Mouse (Mus musculus): ENCODE data around the gene 5330417C22Rik. TPM values are rescaled to one million over a fixed set of nuclear protein-coding genes. Genes with fewer than 3 reads are reported as not detected.

5330417C22Rik gene
- polyA plus RNA-seq, 1 experiment = not detected

DNA sequence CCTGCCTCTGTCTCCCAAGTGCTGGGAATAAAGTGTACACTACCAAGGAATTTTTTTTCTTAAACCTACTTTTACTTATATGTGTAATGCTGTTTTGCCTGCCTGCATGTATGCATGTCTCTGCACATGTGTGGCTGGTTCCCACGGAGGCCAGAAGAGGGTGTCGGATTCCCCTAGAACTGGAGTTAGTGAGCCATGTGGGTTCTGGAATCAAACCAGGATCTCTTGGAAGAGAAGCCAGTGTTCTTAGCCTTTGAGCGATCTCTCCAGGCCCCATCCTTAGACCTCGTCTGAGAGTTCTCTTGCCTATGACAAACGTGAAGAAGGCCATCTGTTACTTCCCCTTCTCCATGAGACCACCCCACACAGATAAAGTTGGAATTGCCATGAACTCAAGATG, 60.8 kb downstream of the 5330417C22Rik start:
- Histone ChIP-seq H3K4me1 (ENCODE audit: control insufficient read depth, insufficient read depth, low read length) (no peaks in the 10 kb centered on the region), H3K27ac (ENCODE audit: insufficient read depth, low read length) (no peak overlapping the region), H3K4me3 (ENCODE audit: insufficient read depth, low read length) (no peak overlapping the region)
- TF ChIP-seq POLR2A (IDR thresholded peaks at IDR 0.05; ENCODE audit: low read depth, low read length) = no peak
- TF ChIP-seq CTCF (IDR thresholded peaks at IDR 0.05; ENCODE audit: borderline replicate concordance, insufficient read depth, low read length) = no peak

DNA sequence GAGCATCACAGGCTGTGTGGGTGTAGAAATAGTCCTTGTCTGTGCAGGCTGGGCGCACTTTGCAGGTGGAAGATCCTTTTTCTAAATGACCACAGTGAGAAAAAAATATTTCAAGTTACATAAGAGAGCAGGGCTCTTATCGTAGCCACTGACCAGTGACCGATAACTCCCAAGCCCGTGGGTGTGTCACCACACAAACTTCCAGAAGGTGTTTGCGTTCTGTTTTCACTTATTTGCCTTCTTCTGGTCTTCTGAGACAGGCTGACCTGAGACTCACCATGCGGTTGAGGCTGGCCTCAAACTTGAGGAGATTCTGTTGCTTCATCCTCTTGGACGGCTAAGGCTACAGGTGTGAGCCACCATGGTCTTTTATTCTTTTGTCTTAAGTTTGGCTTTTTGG, 61.4 kb downstream of the 5330417C22Rik start:
- Histone ChIP-seq H3K4me3 (ENCODE audit: insufficient read depth, low read length) (no peak overlapping the region), H3K27ac (ENCODE audit: insufficient read depth, low read length) (no peak overlapping the region), H3K4me1 (ENCODE audit: control insufficient read depth, insufficient read depth, low read length) (no peaks in the 10 kb centered on the region)
- no peak for TF ChIP-seq CTCF (IDR thresholded peaks at IDR 0.05; ENCODE audit: borderline replicate concordance, insufficient read depth, low read length)
- no peak for TF ChIP-seq POLR2A (IDR thresholded peaks at IDR 0.05; ENCODE audit: low read depth, low read length)

DNA sequence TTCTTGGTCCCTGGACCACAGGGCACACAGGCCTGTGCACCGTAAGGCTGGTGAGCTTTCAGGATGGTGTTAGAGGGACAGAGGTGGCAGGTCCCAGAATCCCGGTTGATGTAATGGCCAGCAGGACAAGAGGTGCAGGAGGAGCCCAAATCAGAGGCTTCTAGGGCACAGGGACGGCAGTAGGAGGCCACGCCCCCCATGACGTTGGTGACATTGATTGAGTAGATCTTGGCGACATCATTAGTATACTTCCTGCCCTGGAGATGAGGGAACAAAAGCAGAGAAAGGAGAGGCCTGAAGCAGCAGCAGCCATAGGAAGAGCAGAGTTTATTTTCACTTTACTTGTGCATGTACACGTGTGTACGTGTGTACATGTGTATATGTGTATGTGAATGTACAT, 68.6 kb downstream of the 5330417C22Rik start:
- H3K27ac ChIP-seq (ENCODE audit: insufficient read depth, low read length) = no peak overlapping the region
- no peak for TF ChIP-seq POLR2A (IDR thresholded peaks at IDR 0.05; ENCODE audit: low read depth, low read length)
- no peak for TF ChIP-seq CTCF (IDR thresholded peaks at IDR 0.05; ENCODE audit: borderline replicate concordance, insufficient read depth, low read length)
- H3K4me1 ChIP-seq (ENCODE audit: control insufficient read depth, insufficient read depth, low read length) = no peaks in the 10 kb centered on the region
- no peak overlapping the region for H3K4me3 ChIP-seq (ENCODE audit: insufficient read depth, low read length)

DNA sequence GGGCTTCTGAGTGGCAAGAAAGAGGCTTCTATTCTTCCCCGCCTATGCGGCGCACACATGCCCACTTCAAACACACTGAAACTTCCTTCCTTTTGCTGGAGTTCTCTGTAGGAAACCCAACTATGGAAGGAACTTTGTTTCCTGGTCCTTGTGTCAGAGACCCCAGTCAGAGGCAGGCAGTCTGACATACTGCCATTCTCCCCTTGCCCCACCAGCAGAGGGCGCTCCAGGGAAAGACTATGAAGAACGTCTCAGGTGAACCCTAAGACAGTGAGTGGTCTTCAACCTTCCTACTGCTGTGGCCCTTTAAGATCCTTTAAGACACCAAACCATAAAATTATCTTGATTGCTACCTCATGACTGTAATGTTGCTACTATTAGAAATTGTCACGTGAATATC, 69.9 kb downstream of the 5330417C22Rik start:
- H3K4me1 ChIP-seq (ENCODE audit: control insufficient read depth, insufficient read depth, low read length) = no peaks in the 10 kb centered on the region
- H3K4me3 ChIP-seq (ENCODE audit: insufficient read depth, low read length) = no peak overlapping the region
- H3K27ac ChIP-seq (ENCODE audit: insufficient read depth, low read length) = no peak overlapping the region
- TF ChIP-seq CTCF (IDR thresholded peaks at IDR 0.05; ENCODE audit: borderline replicate concordance, insufficient read depth, low read length) (peak; percentile 38; the same call in 1 of the 2 replicates), POLR2A (IDR thresholded peaks at IDR 0.05; ENCODE audit: low read depth, low read length) (no peak)

DNA sequence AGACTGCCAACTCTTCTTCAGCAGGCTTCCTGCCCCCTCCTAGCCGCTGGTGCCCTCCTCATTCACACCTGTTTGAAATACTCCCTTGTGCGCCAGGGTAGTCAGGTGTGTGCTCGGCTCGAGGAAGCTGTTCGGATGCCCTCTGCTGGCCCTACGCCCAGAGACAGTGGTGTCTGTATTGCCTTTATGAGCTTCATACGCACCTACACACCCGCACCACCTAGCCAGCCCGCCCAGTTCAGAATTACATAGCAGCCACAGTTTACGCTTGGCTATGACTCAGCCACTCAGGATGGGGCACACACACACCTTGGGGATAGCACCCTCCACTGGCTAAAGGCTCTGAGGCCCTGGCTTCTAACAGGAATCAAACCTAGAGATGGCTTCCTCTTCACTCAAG, 77.5 kb downstream of the 5330417C22Rik start:
- TF ChIP-seq CTCF (IDR thresholded peaks at IDR 0.05; ENCODE audit: borderline replicate concordance, insufficient read depth, low read length) = no peak
- TF ChIP-seq POLR2A (IDR thresholded peaks at IDR 0.05; ENCODE audit: low read depth, low read length) = no peak
- no peaks in the 10 kb centered on the region for H3K4me1 ChIP-seq (ENCODE audit: control insufficient read depth, insufficient read depth, low read length)
- no peak overlapping the region for H3K27ac ChIP-seq (ENCODE audit: insufficient read depth, low read length)
- no peak overlapping the region for H3K4me3 ChIP-seq (ENCODE audit: insufficient read depth, low read length)

DNA sequence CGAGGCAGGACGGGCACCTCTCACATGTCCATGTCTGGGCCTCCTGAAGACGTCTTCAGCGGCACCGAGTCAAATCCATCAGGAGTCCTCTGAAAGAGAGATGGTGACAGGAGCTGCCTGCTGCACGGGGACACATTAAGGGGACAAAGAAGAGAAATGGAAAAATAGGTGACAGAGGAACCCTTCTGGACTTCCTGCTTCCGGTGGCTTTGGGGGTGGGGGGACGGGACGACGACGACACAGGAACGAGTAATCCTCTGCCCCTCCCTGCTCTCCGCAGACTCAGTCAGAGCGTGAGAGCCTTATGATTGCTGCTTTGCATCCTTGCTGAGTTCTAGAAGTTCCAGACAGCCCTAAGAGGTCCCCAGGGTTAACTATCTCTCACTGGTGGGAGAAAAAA, 78.0 kb downstream of the 5330417C22Rik start:
- no peak overlapping the region for H3K4me3 ChIP-seq (ENCODE audit: insufficient read depth, low read length)
- H3K4me1 ChIP-seq (ENCODE audit: control insufficient read depth, insufficient read depth, low read length) = no peaks in the 10 kb centered on the region
- no peak overlapping the region for H3K27ac ChIP-seq (ENCODE audit: insufficient read depth, low read length)
- TF ChIP-seq POLR2A (IDR thresholded peaks at IDR 0.05; ENCODE audit: low read depth, low read length) (no peak), CTCF (IDR thresholded peaks at IDR 0.05; ENCODE audit: borderline replicate concordance, insufficient read depth, low read length) (no peak)

DNA sequence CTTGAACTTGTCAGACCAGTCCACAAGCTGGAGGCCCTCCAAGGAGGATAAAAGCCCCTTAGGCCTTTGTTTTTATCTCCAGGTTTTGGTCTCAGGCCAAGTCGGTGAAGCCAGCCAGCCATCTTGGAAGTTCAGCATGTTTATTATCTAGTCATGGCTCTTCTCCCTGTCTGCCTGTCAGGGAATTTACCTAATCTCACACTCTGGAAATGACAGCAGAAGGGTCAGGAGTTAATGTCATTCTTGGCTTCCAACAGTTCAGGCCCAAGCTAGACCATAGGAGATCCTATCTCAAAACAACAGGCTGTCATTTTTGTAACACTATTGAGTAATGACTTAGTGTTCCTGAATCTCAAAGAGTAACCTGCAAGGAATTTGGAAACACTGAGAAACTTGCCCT, 82.2 kb downstream of the 5330417C22Rik start:
- Histone ChIP-seq H3K4me1 (ENCODE audit: control insufficient read depth, insufficient read depth, low read length) (no peaks in the 10 kb centered on the region), H3K27ac (ENCODE audit: insufficient read depth, low read length) (no peak overlapping the region), H3K4me3 (ENCODE audit: insufficient read depth, low read length) (no peak overlapping the region)
- TF ChIP-seq POLR2A (IDR thresholded peaks at IDR 0.05; ENCODE audit: low read depth, low read length) (no peak), CTCF (IDR thresholded peaks at IDR 0.05; ENCODE audit: borderline replicate concordance, insufficient read depth, low read length) (no peak)

DNA sequence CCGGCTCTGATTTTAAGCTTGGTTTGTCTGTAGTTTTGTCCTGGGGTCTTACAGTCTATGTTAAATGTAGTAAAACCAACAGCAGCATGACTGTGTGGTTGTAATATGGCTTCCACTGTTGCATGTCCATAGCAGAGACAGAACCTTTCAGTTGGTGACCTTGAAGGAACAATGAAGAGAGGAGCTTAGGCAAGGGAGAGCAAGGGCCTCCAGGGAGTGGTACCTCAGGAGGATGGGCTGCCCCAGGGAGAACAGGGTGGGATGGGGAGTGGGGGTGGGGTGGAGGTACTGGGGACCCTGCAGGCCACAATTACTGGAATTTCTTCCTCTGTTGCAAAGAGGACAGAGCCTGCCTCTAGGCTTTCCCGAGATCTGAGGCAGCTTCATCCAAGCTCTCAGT, 84.4 kb downstream of the 5330417C22Rik start:
- H3K4me3 ChIP-seq (ENCODE audit: insufficient read depth, low read length) = no peak overlapping the region
- H3K4me1 ChIP-seq (ENCODE audit: control insufficient read depth, insufficient read depth, low read length) = no peaks in the 10 kb centered on the region
- no peak for TF ChIP-seq POLR2A (IDR thresholded peaks at IDR 0.05; ENCODE audit: low read depth, low read length)
- TF ChIP-seq CTCF (IDR thresholded peaks at IDR 0.05; ENCODE audit: borderline replicate concordance, insufficient read depth, low read length) = no peak
- H3K27ac ChIP-seq (ENCODE audit: insufficient read depth, low read length) = no peak overlapping the region

DNA sequence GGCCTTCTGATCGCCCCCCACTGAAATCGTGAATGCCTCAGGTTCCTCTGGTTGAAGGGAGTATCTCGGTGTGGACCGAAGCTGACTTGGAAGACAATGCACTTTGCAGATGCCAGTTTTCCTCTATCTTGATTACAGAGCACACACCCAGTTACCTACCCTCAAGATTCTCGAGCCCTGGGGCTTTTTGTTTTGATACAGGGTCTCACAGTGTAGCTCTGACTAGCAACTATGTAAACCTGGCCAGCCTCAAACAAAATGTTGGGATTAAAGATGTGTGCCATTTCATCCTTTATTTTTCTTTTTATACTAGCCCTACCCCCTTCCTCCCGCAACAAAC, 91.0 kb downstream of the 5330417C22Rik start:
- TF ChIP-seq CTCF (IDR thresholded peaks at IDR 0.05; ENCODE audit: borderline replicate concordance, insufficient read depth, low read length) (no peak), POLR2A (IDR thresholded peaks at IDR 0.05; ENCODE audit: low read depth, low read length) (0 out of 2 replicates have a peak, but pooled peaks have one; percentile 70)
- Histone ChIP-seq H3K4me3 (ENCODE audit: insufficient read depth, low read length) (peak overlapping the region; percentile 26), H3K4me1 (ENCODE audit: control insufficient read depth, insufficient read depth, low read length) (peaks cover 6% of the 10 kb centered on the region), H3K27ac (ENCODE audit: insufficient read depth, low read length) (no peak overlapping the region)

DNA sequence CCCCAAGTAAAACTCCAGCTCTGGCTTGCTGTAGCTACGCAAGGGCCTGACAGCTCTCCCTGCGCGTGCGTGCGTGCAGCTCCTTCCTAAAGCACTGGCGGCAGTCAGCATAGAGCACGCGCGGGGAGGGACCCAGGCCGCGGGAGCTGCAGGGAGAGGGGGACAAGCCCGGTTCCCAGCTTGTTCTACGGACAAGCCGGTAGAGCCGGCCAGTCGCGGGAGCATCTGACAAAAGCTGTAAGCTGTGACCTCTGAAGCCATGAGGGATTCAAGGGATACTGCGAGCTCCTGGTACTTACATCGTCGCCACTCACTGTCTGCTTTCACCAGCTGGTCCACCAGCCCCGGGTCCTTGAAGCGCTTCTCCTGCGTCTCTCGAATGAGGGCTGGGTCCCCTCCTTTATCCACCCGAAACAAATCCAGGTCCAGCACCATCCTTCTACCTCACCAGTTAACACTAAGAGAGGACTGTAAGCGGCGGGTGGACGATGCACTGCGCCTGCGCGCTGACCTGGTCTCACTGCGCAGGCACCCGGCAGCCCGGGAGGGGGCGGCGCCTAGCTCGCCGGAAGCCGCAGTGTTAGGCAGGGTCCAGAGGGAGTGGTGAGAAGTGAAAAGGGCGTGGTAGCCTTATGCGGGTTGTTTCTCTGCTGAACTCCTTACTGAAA, 91.5 kb downstream of the 5330417C22Rik start, which contains the start of gene Sars:
Gene Sars, minus strand, starts transcription at position 512 of the 668 bp plus-strand sequence.
- H3K27ac ChIP-seq (ENCODE audit: insufficient read depth, low read length) = peak within 1 kb of the TSS; percentile 98
- peak within 1 kb of the TSS; percentile 92 for H3K4me3 ChIP-seq (ENCODE audit: insufficient read depth, low read length)
- TF ChIP-seq POLR2A (IDR thresholded peaks at IDR 0.05; ENCODE audit: low read depth, low read length) (peak; percentile 86), CTCF (IDR thresholded peaks at IDR 0.05; ENCODE audit: borderline replicate concordance, insufficient read depth, low read length) (no peak)
- peaks cover 6% of the 10 kb centered on the region for H3K4me1 ChIP-seq (ENCODE audit: control insufficient read depth, insufficient read depth, low read length)
